Mouse (Mus musculus) CD4-positive, CD25-positive, alpha-beta regulatory T cell, adult 2 months (primary cell): ENCODE results near the gene Clip4.
"Not testable (repeated sequence)": the region's sequence is repeated elsewhere in the genome, so short reads cannot be mapped to it uniquely, and the experiment has no call there.

Source experiments
- DNase-seq: peaks from one replicate; pipeline ENCODE4 v3.0.0-alpha.2; 2012; ENCODE audit warnings: low read depth, low spot score

The Clip4 gene

DNA sequence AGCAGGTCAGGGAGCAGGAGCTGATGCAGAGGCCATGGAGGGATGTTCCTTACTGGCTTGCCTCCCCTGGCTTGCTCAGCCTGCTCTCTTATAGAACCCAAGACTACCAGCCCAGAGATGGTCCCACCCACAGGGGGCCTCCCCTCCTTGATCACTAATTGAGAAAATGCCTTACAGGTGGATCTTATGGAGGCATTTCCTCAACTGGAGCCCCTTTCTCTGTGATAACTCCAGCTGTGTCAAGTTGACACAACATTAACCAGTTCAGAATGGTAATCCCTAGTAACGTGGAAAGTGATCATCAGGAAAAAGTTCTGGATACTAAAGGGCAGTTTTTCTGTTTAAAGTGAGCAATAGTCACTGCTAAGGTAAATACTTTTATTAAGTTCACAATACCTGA lies at the start of gene Clip4:
TSS of gene Clip4 (plus strand) at position 301 of the 400 bp plus-strand sequence.
- DNase-seq = not testable (repeated sequence)

DNA sequence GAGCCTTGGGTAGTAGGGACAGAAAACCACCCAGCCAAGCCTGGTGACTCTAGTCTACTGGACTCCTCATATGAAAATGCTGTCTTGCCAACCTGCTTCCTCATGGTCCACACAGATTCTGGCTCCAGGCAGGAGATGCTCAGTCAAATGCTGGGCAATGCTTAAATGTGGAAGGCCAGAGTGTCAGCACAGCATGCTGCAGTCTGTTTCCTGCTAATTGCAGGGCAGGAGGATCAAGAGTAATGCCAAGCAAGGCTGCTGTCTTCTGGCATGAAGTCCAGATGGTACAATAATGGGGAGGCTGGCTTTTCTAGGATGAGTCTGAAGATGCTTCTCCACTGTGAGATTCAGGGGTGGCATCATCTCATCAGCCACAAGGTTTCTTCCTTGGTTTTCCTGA lies 47.8 kb upstream of the Clip4 start:
- DNase-seq = no peak

DNA sequence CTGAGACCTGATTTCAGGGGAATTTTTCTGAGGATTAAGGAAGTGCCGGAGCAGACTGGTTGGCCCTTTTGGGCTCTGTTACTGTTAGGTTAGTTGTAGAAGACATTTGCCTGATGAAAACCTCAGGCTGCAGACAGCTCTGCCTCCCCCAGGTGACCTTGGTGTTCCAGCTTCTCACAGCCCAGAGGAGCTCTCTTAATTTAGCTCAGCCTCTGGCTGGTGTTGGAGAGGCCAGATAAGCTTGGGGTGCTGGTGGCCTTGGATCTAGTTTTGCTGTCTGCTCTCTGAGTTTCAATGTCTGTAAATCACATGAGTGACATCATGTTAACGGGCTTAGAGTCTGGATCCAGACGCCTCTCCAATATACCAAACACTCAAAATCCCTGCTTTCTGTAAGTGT lies 47.3 kb upstream of the Clip4 start:
- DNase-seq = no peak

DNA sequence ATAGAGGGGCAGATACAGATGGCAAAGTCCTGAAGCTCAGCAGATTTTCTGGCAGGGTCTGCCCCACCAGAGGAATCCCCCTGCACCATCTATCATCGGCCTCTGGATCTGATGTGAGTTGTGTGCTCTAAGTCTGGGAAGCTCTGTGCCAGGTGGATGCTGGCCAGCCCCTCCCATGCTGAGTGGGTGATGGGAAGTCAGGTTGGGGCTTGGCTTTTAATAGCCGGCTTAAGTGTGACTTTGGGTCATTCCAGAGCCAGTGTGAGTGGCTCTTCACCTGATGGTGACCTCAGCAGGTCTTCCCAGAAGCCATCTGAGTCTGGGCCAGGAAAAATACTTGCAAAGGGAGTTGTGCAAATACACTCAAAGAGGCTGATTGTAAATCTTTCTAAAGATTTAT lies 37.6 kb upstream of the Clip4 start:
- no peak for DNase-seq

DNA sequence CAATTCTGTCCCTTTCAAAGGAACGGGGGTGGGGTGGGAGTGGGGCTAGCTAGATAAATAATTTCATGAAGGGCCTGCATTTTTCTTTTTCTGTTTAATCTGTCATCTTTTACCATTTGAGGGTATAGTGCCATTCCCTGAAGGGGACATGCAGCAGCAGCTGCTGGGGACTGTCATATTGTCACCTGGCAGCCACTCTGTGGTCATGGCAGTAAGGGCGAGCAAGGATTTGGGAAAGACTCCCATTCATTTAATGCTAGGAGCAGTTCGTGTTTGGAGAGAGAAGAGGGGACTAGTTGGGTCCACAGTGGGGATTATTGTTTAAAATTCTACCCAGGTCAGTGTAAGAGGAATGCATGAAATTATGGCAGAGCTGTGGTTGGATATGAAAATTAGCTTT lies 31.8 kb upstream of the Clip4 start:
- DNase-seq = no peak

DNA sequence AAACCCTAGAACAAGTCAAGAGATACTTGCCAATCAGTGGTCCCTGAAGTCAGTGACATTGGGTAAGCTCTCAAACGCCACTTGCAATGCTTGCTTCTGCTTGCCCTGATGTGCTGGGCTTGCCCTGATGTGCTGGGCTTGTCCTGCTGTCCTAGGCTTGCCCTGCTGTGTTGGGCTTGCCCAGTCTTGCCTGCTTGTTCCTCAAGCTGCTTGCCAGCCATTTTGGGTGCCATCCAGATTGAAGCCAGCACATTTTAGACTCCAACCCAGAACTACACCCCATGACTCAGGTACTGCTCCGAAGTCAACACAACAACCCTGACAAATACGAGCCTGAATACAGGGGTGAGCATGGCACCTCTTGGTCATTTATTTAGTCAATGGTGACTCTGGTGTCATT lies 26.1 kb upstream of the Clip4 start:
- DNase-seq = no peak

DNA sequence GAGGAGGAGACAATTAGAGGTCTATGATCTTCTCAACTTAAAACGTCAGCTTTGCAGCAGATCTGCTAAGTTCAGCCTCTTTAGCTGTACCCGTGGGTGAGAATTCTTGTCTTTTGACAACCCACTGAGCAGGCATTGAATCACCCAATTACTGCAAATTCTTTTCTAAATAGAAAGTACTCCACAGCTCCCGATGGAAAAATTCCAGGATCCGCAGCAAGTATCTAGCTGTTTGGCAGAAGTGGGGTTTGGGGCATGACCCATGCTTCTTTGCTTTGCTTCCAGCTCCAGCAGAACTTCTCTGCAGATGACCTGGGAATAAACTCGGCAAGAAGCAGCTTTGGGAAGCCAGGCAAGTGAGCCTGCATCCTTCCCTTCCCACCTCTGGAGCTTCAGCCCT lies 25.3 kb upstream of the Clip4 start:
- no peak for DNase-seq

DNA sequence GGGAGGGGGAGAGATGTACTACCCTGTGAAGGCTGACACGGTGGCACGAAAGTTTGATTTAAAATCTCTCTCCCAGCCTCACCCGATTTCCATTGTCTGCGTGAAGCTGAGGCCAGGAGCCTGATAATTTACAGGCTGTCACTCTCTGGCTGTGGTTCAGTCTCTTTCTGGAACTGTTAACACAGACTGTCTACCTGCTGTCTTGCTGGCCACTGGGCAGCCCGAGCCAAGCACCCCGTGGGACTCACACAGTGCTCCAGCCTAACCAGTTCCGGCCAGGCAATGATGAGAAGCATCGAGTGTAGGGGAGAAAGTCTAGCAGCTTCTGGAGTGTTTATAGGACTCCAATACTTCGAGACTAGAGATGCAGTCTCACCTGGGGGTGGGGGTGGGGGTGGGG lies 22.2 kb upstream of the Clip4 start:
- DNase-seq = no peak

DNA sequence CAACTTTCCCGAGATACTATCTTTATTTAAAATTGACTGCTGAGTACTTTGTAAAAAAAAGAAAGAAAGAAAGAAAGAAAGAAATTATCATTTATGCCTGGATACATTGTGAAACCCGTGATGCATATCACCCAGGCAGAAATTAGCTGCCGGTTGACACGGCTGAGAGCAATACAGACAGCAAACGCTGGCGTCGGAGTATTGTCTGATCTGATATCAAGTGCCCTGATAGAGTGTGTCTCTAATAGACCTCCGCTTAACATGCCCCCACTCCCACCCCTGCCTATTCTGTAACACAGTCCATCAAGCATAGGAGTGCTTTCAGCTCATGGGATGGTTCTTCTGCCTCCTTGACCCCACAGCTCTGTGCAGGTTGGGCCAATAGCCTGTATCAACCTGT lies 20.7 kb upstream of the Clip4 start:
- no peak for DNase-seq

DNA sequence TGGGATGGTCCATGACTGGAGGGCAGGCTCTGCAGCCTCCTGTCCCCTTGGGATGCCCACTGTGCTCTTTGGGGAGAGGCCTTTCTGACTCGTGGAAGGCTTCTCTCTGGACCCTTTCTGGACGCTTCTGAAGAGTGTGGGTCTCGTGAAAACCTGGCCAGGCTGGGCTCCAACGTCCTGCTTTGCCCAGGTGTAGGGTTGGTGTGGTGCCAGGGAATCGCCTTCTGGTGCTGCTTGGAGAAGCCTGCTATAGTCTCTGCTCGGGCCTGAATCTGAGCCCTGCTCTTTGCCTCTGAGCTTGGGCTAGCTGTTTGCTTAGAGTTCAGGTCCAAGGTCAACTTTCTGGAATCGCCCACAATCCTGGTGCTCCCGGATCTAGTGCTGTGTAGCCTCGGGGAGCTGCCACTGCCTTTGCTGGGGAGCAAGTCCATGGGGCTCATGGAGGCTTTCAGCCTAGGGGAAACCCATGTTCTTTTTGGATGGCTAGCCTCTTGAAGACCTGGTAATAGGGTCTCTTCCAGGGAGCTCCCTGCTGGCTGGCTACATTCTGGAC lies 18.6 kb upstream of the Clip4 start:
- DNase-seq = no peak

DNA sequence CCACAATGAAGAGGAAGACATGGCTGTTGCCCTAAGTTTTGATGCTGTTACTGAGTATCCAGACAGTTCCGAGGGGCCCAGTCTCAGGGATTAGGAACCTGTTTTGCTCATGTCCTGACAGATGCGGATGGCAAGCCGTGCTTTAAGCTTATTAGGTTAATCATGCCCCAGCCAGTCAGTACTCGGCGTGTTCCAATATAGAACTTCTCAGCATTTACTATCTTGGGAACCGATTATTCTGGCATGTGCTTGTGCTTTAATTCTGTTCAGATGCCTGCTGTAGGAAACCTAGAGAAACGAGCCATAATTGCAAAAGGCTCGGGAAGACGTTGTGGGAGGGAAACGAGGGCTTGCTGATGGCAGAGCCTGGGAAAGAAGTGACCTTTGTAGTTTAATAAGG lies 15.4 kb upstream of the Clip4 start, which contains the start of gene Pcare:
TSS of gene Pcare (minus strand) at position 64 of the 400 bp plus-strand sequence.
- DNase-seq = no peak

DNA sequence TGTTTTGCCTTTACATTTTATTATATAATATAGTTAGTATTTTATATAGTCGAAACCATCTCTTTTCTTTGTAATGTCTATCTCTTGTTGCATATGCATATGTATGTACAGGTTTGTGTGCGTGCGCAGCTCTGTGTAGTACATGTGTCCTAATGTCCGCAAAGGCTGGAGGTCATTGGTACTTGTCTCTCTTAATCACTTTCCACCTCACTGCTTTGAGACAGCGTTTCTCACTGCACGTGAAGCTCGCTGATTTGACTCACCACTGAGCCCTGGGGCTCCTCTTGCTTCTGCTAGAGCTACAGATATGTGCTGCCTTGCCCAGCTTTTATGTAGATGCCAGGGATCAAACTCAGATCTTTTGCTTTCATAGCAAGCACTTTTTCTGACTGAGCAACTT lies 7.7 kb upstream of the Clip4 start:
- DNase-seq = no peak

DNA sequence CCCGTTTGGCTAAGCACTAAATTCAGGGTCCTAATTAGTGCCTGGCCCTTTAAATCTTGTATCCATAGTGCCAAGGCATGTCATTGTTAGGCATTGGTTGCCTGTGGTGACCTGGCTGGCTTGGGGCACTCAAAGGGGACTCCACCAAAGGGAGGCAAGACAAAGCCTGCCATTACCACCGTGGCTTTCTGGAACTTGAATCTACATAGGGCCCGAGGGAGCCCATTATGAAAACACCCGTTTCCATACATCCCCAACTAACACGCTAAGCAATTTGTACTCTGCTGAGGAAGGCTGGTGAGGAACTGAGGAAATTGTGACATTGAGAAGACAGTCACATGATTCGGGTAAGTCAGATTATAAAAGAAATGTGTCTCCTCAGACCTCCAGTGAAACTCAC lies 1.3 kb downstream of the Clip4 start:
- no peak for DNase-seq

DNA sequence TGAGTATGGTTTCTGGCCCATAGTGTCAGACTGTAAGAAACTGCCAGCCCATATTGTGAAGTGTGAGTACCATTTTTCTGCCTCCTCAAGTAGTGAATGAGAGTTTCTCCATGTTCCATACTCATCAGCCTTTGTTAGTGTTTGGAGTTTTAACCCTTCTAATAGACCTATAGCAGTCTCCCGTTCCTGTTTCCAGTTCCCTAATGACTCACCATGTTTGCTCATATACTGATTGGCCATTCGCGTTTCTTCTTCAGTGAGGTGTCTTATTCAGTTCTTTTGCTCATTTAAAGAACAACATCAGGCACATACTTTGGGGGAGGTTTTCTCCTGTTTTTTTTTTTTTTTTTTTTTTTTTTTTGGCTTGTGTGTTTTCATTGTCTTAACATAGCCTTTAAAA lies 2.4 kb downstream of the Clip4 start:
- no peak for DNase-seq

DNA sequence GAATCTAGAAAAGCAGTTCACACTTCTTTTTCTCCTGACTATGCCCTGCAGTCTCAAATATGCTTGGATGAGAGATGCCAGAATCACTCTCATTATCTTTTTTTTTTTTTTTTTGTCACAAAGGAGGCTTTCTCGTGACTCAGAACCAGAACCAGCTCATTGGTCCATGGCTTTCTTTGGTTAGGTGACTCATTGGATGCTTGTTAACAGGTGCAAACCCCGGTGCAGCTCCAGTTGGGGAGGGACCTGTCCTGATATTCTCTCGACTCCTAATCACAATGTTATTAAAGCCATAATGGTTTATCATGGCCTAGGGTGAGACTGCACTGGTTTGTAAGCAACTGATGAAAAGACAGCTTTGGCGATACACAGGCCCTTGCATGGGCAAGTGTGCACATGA lies 5.9 kb downstream of the Clip4 start:
- DNase-seq = no peak

DNA sequence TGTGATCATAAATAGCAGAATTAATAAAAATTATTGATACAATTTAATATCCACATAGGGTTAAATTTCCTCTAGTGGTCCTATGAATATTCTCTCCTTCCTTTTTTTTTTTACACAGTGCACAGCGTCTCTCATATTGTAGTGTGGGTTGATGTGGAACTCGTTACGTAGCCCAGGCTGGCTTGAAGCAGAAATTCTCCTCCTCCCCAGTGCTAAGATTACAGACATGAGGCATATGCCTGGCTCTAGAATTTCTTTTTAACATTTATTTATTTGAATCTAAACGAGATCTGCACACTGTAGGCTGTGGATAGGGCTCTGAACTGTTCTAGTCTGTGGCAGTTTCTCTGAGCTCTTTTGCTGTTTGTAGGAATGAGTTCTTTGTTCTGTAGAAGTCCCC lies 7.0 kb downstream of the Clip4 start:
- no peak for DNase-seq

DNA sequence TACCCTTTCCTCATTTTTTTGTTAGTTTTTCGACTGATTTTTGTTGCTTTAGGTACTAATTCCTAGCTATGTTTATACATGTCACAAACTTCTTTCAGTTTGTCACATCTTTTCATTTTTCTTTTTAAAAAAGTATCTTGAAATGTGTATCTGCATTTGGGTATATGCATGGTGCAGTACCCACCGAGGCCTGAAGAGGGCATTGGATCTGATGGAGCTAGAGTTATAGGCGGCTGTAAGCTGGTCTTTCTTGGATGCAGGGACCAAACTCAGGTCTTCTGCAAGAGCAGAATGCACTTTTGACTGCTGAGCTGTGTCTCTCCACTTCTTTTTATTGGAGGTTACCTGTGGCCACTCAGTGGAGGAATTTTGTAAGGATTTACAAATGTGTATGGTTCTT lies 10.4 kb downstream of the Clip4 start:
- DNase-seq = no peak

DNA sequence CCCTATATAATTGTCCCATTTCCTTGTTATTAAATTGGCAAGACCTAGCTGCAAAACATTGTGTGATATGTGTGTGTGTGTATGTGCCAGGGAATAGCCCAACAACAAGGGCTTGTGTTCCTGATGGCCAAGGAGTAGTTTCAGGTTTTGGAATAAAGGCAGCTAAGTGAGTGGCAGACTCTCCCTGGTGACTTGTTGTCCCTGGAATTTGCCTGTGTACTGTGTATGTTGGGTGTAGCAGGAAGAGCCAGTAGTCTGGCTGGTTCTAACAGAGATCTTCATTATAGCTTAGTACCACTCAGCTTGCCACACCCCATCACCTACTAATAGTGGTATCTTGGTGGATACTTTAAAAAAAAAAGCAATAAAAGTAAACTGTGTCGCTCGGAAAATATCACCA lies 12.2 kb downstream of the Clip4 start:
- no peak for DNase-seq

DNA sequence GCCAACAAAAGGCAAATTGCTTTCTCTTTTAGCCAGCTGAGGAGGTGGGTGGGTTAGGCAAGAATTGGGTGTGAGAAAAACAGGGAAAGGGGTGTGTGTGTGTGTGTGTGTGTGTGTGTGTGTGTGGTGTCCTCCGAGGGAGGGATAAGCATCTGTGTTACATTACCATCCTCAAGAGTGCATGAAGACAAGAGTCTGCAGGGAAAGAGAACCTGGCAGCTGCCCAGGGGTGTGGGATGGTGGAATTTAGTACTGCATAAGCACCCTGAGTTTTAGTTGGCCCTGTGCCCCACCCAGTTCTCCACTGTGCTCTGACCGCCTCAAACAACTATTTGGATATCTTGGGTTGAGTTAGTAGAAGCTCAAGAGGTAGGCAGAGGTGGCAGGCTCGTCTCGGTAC lies 12.7 kb downstream of the Clip4 start:
- no peak for DNase-seq

DNA sequence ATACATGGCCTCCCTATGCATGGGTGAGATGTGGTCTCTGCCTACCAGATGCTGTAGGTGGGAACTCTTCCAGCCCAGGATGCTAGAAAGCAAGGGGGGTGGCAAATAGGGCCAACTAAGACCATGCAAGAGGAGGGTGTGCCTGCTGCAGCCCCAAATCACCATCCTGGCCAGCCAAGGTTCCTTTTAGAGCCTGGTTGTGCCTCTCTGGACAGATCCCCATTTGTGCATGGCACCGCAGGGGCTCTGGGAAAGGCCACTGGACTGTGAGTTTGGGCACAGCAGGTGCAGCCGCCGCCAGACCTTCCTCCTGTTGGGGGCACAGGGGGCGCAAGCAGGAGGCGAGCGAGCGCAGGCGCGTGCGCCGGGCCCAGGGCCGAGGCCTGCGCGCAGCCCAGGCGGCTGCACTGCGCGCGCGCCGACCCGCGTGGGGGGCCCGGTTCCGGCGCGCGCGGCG lies 14.0 kb downstream of the Clip4 start:
- DNase-seq = no peak

DNA sequence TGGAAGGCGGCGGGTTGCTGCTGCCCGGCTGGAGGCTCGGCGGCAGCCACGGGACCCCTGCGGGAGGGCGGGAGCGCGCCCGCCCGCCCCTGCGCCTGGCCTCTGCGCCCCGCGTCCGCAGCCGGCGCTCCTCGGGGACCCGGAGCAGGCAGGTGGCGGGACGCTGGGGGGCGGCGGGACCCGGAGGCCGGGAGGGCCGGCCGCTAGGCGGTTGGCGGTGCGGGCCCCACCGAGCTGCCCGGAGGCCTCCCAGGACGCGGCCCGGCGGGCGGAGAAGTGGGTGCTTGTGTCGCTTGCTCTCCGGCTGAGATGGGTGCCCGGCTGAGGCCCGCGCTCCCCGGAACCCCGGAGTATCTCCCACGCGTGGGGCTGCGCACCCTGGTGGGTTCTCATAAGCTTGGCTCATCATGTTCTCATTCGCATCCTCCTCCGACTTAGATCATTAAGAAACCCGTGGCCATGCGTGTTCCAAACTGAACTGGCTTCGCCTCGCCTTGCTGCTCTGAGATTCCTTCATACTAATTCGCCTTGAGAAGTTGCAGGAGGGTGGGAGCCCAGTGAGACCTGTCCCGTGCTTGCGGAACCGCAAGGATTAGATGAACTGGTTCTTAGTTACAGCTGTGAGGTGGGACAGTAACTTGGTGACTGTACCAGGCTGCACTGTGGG lies 14.6 kb downstream of the Clip4 start:
- no peak for DNase-seq

DNA sequence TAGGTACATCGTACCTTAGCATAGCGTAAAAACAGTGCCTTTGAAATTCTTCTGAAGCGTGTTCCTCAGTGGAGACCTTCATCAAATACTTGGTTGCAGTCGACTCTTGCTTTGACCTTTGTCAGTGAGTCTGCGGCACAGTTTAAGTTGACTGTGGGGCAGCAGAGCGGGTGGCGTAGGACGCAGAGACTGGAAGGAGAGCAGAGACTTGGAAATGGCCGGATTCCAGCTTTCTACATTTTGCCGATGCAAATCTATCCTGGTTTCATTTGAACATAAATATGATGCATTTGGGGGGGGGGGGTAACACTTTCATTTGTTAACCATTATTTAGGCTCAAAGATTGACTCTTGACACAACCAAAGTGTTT lies 15.1 kb downstream of the Clip4 start:
- DNase-seq = no peak

DNA sequence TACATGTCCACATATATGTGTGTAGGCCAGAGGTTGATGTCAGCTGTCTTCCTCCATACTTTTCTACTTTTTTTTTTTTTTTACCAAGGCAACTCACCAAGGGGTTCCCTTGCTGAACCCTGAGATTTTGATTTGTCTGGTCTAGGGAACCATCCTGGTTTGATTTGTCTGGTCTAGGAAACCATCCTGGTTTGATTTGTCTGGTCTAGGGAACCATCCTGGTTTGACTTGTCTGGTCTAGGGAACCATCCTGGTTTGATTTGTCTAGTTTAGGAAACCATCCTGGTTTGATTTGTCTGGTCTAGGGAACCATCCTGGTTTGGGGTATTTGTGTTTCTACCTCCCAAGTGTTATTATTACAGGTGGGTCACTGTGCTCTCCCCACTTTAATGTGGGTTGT lies 18.2 kb downstream of the Clip4 start:
- no peak for DNase-seq

DNA sequence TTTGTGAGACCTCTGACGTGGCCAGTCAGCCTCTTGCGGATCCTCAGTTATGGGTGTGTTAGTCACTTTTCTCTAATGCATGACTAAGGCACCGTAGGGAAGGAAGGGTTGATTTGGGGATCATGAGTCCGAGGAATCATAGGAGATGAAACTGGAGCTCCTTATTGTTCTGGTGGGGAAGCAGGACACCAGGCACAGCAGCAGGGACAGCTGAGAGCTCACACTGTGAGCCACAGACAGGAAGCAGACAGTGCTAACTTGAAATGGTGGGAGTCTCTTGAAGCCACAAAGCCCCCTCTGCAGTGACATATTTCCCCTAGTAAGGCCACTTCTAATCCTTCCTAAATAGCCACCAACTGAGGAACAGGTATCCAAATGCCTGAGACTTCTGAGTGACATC lies 22.8 kb downstream of the Clip4 start:
- DNase-seq = no peak
